Mouse (Mus musculus): ENCODE results near the gene Dcaf5.

GRCm38 (mm10) chr12:80360321-80360720 lies 76.1 kb downstream of the Dcaf5 start:
- no peak for TF ChIP-seq CTCF (IDR thresholded peaks at IDR 0.05; ENCODE audit: extremely low read depth, insufficient read length, insufficient replicate concordance, low read depth, low read length)
- TF ChIP-seq POLR2A (IDR thresholded peaks at IDR 0.05; ENCODE audit: low read depth, low read length): no peak
